Mouse (Mus musculus) T-helper 17 cell (primary cell): ENCODE measurements around the gene Uap1.

ENCODE experiments used
- in situ Hi-C, 2 experiments: fragments of 300-600 bp; cut with MboI, MseI; formaldehyde crosslinking; loops; 1 replicate in 1 of 2; 2 replicates in 1 of 2; pipeline ENCODE4 v1.15.1; 2025; ENCODE audit warnings: high pct_unique_total_duplicates in 2 of 2

Uap1 gene

GRCm38 (mm10) chr1:170174814-170175332 lies at the start of gene Uap1:
TSS of gene Uap1 (minus strand) at chr1:170174957.
- in situ Hi-C loops, result no loop called here

- in situ Hi-C loops, result loop anchor here (10.0 to 25.0 kb wide), 2 partner anchors 392 to 639 kb away; partner anchors contain the start of gene Atf6 (in 1 of the 2)
These were observed 48.5 kb upstream of the Uap1 start for GRCm38 (mm10) chr1:170223276-170223675.

GRCm38 (mm10) chr1:170220351-170220750 lies 45.6 kb upstream of the Uap1 start:
- in situ Hi-C loops, result loop anchor here (10.0 to 25.0 kb wide), 2 partner anchors 394 to 642 kb away; partner anchors contain the start of gene Atf6 (in 1 of the 2)

- in situ Hi-C loops, result loop anchor here in 1 of 2 experiments (25.0 kb wide), 1 partner anchor 644 kb away; the partner anchor contains the start of gene Atf6
These were observed 43.5 kb upstream of the Uap1 start for GRCm38 (mm10) chr1:170218091-170218884.

- in situ Hi-C loops, result loop anchor here in 1 of 2 experiments (25.0 kb wide), 1 partner anchor 647 kb away; the partner anchor contains the start of gene Atf6
These were observed 40.8 kb upstream of the Uap1 start for GRCm38 (mm10) chr1:170215590-170215989.

- in situ Hi-C loops, result loop anchor here in 1 of 2 experiments (25.0 kb wide), 1 partner anchor 647 kb away; the partner anchor contains the start of gene Atf6
These were observed 40.2 kb upstream of the Uap1 start, which contains the start of gene Uhmk1 for GRCm38 (mm10) chr1:170214757-170215522. TSS of gene Uhmk1 (minus strand) at chr1:170215397.

GRCm38 (mm10) chr1:170214383-170214756 lies 39.6 kb upstream of the Uap1 start:
- in situ Hi-C loops, result loop anchor here in 1 of 2 experiments (25.0 kb wide), 1 partner anchor 648 kb away; the partner anchor contains the start of gene Atf6

- in situ Hi-C loops, result loop anchor here in 1 of 2 experiments (25.0 kb wide), 1 partner anchor 649 kb away; the partner anchor contains the start of gene Atf6
These were observed 38.6 kb upstream of the Uap1 start for GRCm38 (mm10) chr1:170213181-170213879.

- in situ Hi-C loops, result loop anchor here in 1 of 2 experiments (10.0 to 25.0 kb wide), 2 partner anchors 62 to 656 kb away; partner anchors contain the start of gene Atf6
These were observed 31.6 kb upstream of the Uap1 start for GRCm38 (mm10) chr1:170206395-170206794.

- in situ Hi-C loops, result loop anchor here in 1 of 2 experiments (10.0 to 25.0 kb wide), 2 partner anchors 56 to 662 kb away; partner anchors contain the start of gene Atf6
These were observed 25.6 kb upstream of the Uap1 start for GRCm38 (mm10) chr1:170200379-170200778.

- in situ Hi-C loops, result no loop called here
These were observed 21.5 kb upstream of the Uap1 start for GRCm38 (mm10) chr1:170196211-170196610.

- in situ Hi-C loops, result no loop called here
These were observed 17.2 kb upstream of the Uap1 start for GRCm38 (mm10) chr1:170191925-170192324.

- in situ Hi-C loops, result no loop called here
These were observed 15.5 kb upstream of the Uap1 start for GRCm38 (mm10) chr1:170190225-170190624.

GRCm38 (mm10) chr1:170188601-170189000 lies 13.8 kb upstream of the Uap1 start:
- in situ Hi-C loops, result no loop called here

GRCm38 (mm10) chr1:170186531-170186930 lies 11.8 kb upstream of the Uap1 start:
- in situ Hi-C loops, result no loop called here

- in situ Hi-C loops, result no loop called here
These were observed 10.4 kb upstream of the Uap1 start for GRCm38 (mm10) chr1:170185137-170185536.

GRCm38 (mm10) chr1:170182706-170183105 lies 7.9 kb upstream of the Uap1 start:
- in situ Hi-C loops, result no loop called here

- in situ Hi-C loops, result no loop called here
These were observed 2.0 kb upstream of the Uap1 start for GRCm38 (mm10) chr1:170176661-170177239.

GRCm38 (mm10) chr1:170175848-170176247 lies 1.1 kb upstream of the Uap1 start:
- in situ Hi-C loops, result no loop called here
